Mouse (Mus musculus): ENCODE results near the gene AU022252.
"Not testable (repeated sequence)": the region's sequence is repeated elsewhere in the genome, so short reads cannot be mapped to it uniquely, and the experiment has no call there.

The AU022252 gene

DNA sequence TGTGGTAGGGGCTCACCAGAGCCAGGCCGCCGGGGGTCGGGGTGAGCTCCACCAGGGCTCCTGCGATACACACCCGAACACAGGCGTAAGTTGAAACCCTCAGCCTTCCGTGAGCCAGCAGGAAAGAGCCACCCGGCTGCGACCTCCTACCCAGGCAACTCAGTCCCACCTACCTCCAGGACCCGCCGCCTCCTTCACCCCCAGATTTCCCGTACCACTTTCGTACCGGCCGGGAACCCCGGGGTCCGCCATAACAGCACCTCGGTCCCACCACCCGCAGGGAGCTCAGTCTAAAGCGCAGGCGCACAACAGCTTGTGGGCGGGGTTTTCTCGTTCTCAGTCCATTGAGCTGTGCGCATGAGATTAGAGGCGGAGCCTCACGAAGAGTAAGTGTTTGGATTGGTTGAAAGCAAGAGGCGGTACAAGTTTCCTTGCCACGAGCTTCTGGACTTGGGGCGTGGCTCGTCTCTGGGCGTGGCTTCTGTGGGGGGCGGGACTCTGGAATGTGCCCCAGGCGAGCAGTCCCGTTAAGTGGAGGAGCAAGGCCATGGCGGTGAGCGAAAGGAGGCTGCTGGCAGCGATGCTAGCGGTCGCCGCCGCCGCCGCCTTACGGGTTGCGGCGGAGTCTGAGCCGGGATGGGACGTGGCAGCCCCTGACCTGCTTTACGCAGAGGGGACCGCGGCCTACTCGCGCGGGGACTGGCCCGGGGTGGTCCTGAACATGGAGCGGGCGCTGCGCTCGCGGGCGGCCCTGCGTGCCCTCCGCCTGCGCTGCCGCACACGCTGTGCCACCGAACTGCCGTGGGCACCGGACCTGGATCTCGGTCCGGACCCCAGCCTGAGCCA lies at the start of gene AU022252, which contains the start of gene P3h1:
AU022252 (minus strand) TSS at position 303 of the 846 bp plus-strand sequence.
P3h1 (plus strand) TSS at position 506 of the 846 bp plus-strand sequence.
- DNase-seq, result peak; percentile 99

DNA sequence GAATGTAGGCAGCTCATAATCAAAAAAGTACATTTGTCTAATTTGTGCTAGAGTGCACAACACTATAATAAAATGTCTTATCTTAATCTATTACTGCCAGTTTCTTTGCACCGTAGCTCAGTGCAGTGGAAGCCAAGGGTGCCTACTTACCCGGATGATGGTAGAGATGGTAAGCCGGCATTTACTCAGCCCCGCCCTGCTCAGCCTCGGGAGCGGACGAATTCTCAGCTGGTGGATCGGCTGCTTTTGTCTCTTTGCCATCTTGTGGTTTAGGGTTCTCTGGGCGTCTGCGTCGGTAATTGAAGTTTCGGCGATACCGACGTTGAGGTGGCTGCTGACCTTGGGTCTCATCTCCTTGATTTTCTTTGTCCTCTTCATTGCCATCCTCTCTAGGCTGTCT lies 46.3 kb upstream of the AU022252 start:
- not testable (repeated sequence) for DNase-seq

DNA sequence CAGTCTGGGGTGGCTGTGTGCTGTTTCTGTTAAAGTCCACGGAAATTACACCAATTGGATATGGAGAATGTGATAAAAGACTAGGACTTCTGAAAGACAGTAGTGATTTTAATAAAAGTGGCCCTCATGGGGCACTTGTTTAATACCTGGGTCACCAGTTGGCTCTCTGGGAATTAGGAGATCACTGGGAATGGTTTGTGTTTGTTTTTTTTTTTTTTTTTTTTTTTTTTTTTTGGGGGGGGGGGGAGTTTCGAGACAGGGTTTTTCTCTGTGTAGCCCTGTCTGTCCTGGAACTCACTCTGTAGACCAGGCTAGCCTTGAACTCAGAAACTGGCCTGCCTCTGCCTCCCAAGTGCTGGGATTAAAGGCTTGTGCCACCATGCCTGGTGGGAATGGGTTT lies 43.2 kb upstream of the AU022252 start:
- no peak for DNase-seq

DNA sequence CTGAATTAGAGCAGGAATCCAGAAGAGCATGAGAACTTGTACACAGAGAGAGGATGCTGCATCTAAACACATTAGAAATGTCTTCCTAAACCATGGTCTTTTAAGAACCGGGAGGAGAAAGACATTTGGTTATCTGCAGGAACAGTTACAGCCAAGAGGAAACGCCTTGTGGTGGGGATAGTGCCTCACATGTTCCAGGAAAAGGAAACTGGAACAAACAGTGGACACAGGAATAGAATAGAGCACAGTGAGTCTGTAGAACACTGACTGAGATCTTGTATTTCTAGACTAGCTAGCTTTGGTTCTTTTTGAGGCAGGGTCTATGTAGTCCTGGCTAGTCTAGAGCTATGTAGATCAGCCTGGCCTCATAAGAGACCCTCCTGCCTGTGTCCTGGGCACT lies 42.7 kb upstream of the AU022252 start:
- no peak for DNase-seq

DNA sequence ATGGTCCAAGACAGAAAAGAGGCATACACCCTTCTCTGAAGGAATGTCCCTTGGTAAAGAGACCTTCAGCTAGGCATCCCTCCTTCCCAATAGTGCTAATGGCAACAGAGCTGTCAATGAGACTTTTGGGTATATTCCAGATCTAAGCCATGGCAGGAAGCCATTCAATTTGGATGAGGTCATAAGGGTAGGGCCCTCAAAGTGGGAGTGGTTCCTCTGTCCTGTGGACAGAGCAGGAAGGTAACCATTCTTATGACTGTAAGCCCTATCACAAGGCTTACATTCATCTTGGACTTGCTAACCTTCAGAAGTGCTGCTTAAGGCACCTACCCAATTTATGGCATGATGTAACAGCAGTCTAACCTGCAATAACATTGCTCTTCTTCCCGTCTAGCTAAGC lies 42.1 kb upstream of the AU022252 start:
- no peak for DNase-seq

- no peak for DNase-seq
Observed at GRCm38 (mm10) chr4:119266606-119267005, 34.1 kb upstream of the AU022252 start.

DNA sequence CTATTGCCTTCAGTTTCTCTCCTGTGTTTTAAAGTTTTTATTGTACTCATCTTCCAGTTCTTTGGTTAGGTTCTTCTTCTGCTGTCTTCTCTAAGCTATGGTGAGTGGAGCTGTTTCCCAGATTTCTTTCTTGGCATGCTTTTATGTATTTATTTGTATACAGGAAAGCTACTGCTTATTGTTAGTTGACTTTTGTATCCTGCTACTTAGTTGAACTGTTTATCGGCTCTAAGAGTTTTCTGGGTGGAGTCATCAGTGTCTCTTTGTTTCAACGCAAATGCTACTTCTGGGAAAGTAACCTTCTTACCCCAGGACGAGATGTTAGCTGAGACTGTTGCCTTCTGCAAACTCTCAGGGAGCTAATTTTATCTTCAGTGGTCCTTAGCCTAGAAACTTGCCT lies 30.9 kb upstream of the AU022252 start:
- no peak for DNase-seq

DNA sequence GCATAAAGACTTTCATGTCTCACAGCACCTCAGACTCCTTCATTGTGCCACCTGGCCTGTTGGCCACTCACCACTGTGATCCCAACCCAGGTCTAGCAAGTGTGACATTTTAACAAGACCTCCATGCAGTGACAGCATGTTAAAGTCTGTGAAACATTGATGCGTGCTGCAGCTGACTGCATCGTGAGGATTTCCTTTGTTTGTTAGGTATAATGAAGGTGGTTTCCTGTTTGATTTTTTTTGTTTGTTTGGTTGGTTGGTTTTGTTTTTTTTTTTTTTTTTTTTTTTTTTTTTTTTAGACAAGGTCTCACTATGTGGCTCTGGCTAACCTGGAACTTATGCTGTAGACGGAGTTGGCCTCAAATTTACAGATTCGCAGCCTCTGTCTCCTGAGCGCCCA lies 30.0 kb upstream of the AU022252 start:
- DNase-seq, result no peak

GRCm38 (mm10) chr4:119261087-119261713 lies 28.7 kb upstream of the AU022252 start:
- no peak for DNase-seq

- DNase-seq, result no peak
Observed at GRCm38 (mm10) chr4:119259344-119260254, 27.1 kb upstream of the AU022252 start.

GRCm38 (mm10) chr4:119257083-119257482 lies 24.6 kb upstream of the AU022252 start:
- DNase-seq, result no peak

DNA sequence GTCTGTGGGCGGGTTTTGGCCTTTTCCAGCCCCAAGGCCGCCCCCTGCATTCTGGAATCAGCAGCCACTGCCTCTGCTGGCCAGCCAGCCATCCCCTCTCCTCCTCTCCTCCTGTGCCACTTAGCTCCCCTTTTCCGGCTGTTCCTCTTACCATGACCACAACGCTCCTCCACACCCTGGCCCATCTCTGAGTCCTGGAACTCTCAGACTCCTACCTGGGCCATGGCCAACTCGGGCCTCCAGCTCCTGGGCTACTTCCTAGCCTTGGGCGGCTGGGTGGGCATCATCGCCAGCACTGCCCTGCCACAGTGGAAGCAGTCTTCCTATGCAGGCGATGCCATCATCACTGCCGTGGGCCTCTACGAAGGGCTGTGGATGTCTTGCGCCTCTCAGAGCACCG lies 22.8 kb upstream of the AU022252 start, which contains the start of gene Cldn19:
Cldn19 (plus strand) TSS at position 64 of the 400 bp plus-strand sequence.
- DNase-seq, result no peak

DNA sequence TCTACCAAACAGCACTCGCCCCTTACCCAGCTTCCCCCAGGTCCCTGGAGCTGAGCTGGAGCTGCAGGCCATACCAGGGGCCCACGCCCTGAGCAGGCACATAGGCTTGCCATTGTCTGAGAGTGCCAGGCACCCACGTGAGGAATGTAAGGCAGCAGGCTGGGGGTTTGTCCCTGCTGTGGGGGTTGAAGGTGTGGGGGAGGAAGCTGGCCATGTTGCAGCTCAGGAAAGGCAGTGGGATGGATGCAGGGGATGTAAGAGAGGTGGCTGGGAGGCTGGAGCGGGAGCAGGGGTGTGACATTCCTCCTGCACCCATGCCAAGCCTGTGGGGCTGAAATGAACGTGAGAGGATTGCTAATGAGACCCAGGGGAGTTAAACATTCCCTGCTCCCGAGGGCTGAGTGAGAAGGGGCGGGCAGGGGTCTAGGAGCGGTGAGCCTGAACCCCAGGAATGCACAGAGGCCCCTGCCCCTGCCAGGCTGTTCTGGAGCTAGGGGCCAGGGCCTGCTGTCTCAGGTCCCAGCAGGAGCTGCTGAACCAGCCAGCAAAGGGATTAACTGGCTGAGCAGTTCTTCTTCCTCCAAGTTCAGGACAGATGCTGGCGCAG lies 21.6 kb upstream of the AU022252 start:
- peak; percentile 63 for DNase-seq

DNA sequence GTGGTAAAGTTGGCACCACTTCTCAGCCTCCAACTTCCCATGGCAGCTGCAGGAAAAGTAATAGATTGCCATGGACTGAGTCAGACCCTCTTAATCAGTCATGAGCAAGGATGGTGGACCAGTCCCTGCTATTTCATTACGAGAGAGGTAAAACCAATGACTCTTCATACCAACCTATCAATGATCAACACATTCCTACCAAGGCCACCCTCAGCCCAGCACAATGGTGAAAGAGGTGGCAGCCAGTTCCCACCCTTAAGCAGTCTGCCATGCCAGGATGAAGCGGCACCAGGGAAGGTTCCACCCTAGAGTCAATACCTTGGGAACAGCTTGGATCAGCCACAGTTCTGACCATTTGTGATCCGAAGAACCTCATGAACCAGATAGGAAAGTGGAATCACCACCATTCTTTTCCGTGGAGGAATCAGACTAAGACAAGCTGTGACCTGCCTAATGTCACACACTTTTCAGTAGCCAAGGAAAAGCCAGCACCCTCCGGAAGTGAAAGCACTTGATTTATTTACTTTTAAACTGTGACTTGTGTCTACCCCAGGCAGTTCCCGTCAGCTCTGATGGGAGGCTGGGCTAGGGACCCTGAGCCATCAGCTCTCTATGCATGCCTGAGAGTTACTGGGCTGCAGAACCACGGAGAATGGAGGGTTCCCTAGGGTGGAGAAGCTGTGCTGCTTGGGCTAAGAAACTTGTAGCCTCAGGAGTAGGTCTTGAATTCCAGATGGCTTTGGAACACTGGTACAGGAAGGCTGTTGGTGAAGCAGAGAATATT lies 19.7 kb upstream of the AU022252 start:
- no peak for DNase-seq

DNA sequence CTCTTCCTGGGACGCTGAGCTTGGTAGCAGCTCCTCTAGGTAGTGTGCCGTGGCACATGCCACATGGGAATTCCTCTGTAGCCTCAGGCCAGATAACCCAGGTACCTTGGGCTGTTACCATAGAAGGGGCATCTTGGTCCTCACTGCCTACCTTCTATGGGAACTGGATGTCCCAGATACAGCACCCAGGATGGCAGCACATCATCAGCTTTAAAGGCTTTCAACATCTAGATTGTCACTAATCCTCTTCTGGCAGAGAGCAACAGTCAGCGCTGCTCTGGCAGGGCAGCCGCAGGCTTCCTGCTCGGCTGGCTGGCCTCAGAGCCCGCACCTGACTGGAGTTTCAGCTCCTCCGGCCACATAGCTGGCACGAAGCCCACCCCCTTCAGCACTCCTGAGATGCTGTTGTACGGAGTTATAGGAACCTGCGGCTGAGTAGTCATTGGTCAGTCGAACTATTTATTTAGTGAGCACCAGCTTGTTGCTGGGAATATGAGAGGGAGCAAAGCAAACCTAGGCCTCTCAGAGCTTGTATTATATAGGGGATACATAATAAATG lies 16.0 kb upstream of the AU022252 start:
- no peak for DNase-seq

DNA sequence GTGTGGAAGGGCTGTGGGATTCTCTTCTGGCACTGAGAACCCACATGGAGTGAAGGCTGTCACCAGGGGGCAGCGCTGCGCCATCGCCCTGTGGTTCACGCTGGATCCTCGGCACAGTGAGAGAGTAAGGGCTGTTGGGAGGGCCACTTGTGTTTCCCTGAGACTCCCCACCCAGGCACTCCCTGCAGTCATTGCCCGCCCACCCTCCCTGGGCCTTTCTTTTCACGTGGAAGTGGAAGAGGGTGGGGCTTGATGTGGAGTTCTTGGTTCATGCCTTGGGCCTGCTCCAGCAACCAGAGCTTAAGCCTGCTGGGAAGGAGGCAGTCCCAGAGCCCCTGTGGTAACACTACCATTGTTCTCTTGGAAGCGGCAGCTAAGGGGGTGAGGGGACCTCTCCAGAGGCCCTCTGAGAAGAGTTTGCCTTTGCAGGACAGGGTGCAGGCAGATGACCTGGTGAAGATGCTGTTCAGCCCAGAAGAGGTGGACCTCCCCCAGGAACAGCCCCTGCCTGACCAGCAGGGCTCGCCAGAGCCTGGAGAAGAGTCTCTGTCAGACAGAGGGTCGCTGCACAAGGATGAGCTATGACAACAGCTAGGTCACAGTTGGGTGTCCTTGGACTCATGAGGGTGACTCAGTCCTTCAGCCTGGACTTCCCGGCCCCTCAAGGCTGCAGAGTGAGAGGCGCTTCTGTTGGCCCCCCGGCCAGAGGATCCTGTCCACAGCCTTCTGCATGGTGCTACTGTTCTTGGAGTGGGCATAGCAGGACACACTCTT lies 15.1 kb upstream of the AU022252 start:
- peak; percentile 85 for DNase-seq

- DNase-seq, result no peak
Observed at GRCm38 (mm10) chr4:119246688-119247225, 14.2 kb upstream of the AU022252 start.

DNA sequence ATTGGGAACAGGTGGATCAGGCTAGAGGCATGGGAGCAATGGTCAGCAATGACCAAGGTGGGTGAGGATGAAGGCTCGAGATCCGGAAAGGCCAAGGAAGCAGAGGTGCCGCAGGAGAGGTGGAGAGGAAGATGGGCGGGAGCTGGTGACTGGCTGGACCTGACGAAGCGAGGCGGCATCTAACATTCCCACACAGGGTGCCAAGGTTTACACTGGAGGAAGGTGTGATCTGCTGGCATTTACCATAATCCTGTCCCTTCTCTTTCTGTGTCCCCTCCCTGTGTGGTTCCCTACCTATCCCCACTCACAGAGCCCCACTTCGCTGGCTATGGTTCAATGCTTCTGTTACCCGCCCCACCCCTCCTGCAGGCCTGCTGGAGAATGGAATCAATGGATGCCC lies 13.4 kb upstream of the AU022252 start:
- no peak for DNase-seq

- DNase-seq, result peak; percentile 52
Observed at GRCm38 (mm10) chr4:119245556-119245955, 13.0 kb upstream of the AU022252 start.
